Mouse (Mus musculus) midbrain, embryonic 11.5 days (tissue): ENCODE data around the gene Vasn. TPM values are rescaled to one million over a fixed set of nuclear protein-coding genes. Genes with fewer than 3 reads are reported as not detected.

Experiments
- ATAC-seq: fragments of 200-750 bp; cut with Nextera tagmentation; 2 replicates; pipeline ENCODE4 v1.8.0; 2017; ENCODE audit warnings: moderate TSS enrichment, moderate library complexity; ENCODE audit not compliant: low FRiP score
- DNase-seq: peaks from one replicate; pipeline ENCODE4 v3.0.0; 2015; ENCODE audit warnings: low spot score; ENCODE audit errors: missing footprints
- H3K27ac ChIP-seq: fragments of 300-500 bp; sonication (generic); 2 replicates; pipeline ENCODE4 v1.5.1; 2014; ENCODE audit warnings: low read depth, low read length
- H3K27me3 ChIP-seq: fragments of 300-500 bp; sonication (generic); 2 replicates; pipeline ENCODE4 v1.6.1; 2014; ENCODE audit warnings: mild to moderate bottlenecking, low read length, moderate library complexity, mixed read lengths; ENCODE audit not compliant: control insufficient read depth, insufficient read depth
- H3K36me3 ChIP-seq: fragments of 300-500 bp; sonication (generic); 2 replicates; pipeline ENCODE4 v1.6.1; 2014; ENCODE audit warnings: mild to moderate bottlenecking, low read length, moderate library complexity, mixed read lengths; ENCODE audit not compliant: control insufficient read depth, insufficient read depth
- H3K4me1 ChIP-seq: fragments of 300-500 bp; sonication (generic); 2 replicates; pipeline ENCODE4 v1.6.1; 2014; ENCODE audit warnings: low read length; ENCODE audit not compliant: control insufficient read depth, insufficient read depth
- H3K4me2 ChIP-seq: fragments of 300-500 bp; sonication (generic); 2 replicates; pipeline ENCODE4 v1.6.1; 2014; ENCODE audit warnings: mild to moderate bottlenecking, moderate library complexity
- H3K4me3 ChIP-seq: fragments of 300-500 bp; sonication (generic); 2 replicates; pipeline ENCODE4 v1.5.1; 2014; ENCODE audit warnings: low read depth, low read length
- H3K9ac ChIP-seq: fragments of 300-500 bp; sonication (generic); 2 replicates; pipeline ENCODE4 v1.6.1; 2014; ENCODE audit warnings: low read length
- H3K9me3 ChIP-seq: fragments of 300-500 bp; sonication (generic); 2 replicates; pipeline ENCODE4 v1.6.1; 2016; ENCODE audit warnings: low read length; ENCODE audit not compliant: control insufficient read depth
- WGBS: fragments of 180-500 bp; shearing (Covaris S2); extraction: QIAGEN DNeasy Blood & Tissue Kit; methylation state at CpG from one replicate; pipeline ENCODE4 v1.1.7; 2014; 5-methylcytosine and 5-hydroxymethylcytosine counted together
- polyA plus RNA-seq: library from polyadenylated mRNA; unstranded; fragments of >200 nt; fragmentation: Nextera tagmentation; extraction: Ambion mirVana; gene quantifications from 2 replicates; pipeline ENCODE4 v1.2.1, GENCODE M21; 2014

Gene Vasn
- polyA plus RNA-seq, 1 experiment from 2014 or later = 7.0 TPM

- Histone ChIP-seq H3K36me3 (peaks cover 4% of the 10 kb centered on the region; the same call in 1 of the 2 replicates), H3K27me3 (no peaks in the 10 kb centered on the region), H3K4me2 (no peak overlapping the region), H3K9ac (peak overlapping the region; percentile 16; the same call in 1 of the 2 replicates), H3K4me3 (no peak overlapping the region), H3K4me1 (peaks cover 56% of the 10 kb centered on the region), H3K27ac (peak overlapping the region; percentile 47), H3K9me3 (no peaks in the 10 kb centered on the region)
- WGBS = 44% methylated on average over 12 of the region's 13 CpGs
- no peak for DNase-seq
- ATAC-seq = peak; percentile 19; the same call in 1 of the 2 replicates
Measured at GRCm38 (mm10) chr16:4605514-4606131, 34.1 kb upstream of the Vasn start.

DNA sequence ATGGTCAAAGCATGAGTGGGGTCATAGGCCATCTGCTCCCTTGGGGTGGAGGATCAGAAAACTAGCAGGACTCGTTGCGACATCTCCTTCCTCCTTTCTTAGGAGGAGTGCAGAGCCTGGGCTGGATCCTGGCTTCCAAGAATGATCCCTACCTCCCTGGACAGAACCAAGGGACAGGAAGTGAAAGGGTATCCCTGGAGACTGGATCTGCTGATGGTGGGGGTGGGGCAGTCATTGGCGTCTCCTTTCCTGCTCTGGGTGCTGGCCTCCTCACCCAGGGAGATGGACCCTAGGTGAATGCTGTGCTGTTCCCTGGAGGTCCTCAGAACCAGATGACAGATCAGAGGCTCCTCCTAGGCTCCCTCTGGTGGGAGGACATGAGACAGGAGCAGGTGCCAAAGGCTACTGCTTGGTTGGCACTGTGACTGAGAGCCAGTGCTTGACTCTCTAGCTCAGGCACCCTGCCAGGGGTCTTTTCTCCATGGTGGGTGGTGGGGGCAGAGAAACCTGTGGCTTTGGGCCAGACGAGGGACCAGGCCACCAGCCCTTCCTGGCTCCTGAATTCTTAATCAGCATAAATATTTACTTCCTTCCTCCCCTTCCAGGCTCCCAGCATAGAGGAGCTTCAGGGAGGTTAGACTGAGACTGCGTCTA, 33.2 kb upstream of the Vasn start:
- H3K36me3 ChIP-seq = peaks cover 6% of the 10 kb centered on the region
- H3K4me3 ChIP-seq = no peak overlapping the region
- WGBS = 40% methylated on average over 5 of the region's 5 CpGs
- H3K9me3 ChIP-seq = no peaks in the 10 kb centered on the region
- H3K9ac ChIP-seq = no peak overlapping the region
- peaks cover 48% of the 10 kb centered on the region for H3K4me1 ChIP-seq
- ATAC-seq = peak; percentile 19; the same call in 1 of the 2 replicates
- H3K27me3 ChIP-seq = no peaks in the 10 kb centered on the region
- DNase-seq = peak; percentile 76
- no peak overlapping the region for H3K27ac ChIP-seq
- H3K4me2 ChIP-seq = no peak overlapping the region

GRCm38 (mm10) chr16:4607818-4608531, 31.8 kb upstream of the Vasn start:
- ATAC-seq (0 out of 2 replicates have a peak, but pooled peaks have one; percentile 46), DNase-seq (peak; percentile 95)
- H3K9ac ChIP-seq = no peak overlapping the region; the same call in 1 of the 2 replicates
- WGBS = 61% methylated on average over 9 of the region's 9 CpGs
- no peak overlapping the region for H3K4me3 ChIP-seq
- no peak overlapping the region for H3K4me2 ChIP-seq
- no peak overlapping the region for H3K27ac ChIP-seq
- peaks cover 36% of the 10 kb centered on the region for H3K4me1 ChIP-seq
- H3K9me3 ChIP-seq = no peaks in the 10 kb centered on the region
- peaks cover 11% of the 10 kb centered on the region for H3K36me3 ChIP-seq
- H3K27me3 ChIP-seq = no peaks in the 10 kb centered on the region

- H3K4me1 ChIP-seq = peaks cover 30% of the 10 kb centered on the region
- WGBS = 89% methylated on average over 19 of the region's 19 CpGs
- no peak; the same call in 1 of the 2 replicates for ATAC-seq
Measured at GRCm38 (mm10) chr16:4608532-4609059, 31.1 kb upstream of the Vasn start.

DNA sequence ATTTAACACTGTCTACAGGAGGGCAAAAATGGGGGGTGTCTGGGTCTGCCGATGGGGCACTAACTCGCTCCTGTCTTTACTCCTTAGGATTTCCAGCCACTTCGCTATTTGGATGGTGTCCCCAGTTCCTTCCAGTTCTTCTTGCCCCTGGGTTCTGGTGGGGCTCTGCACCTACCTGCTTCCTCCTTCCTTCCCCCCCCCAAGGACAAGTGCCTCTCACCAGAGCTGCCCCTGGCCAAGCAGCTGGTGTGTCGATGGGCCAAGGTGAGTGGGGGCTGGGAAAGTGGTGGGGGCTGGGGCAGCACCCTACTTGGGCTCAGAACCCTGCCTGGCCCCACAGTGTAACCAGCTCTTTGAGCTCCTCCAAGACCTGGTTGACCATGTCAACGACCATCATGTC, 28.5 kb upstream of the Vasn start:
- Histone ChIP-seq H3K36me3 (peaks cover 19% of the 10 kb centered on the region), H3K4me2 (no peak overlapping the region), H3K9me3 (no peaks in the 10 kb centered on the region), H3K4me1 (peaks cover 7% of the 10 kb centered on the region), H3K27ac (no peak overlapping the region), H3K4me3 (no peak overlapping the region), H3K9ac (no peak overlapping the region), H3K27me3 (no peaks in the 10 kb centered on the region)
- WGBS = 87% methylated on average over 5 of the region's 5 CpGs
- DNase-seq = no peak
- no peak for ATAC-seq

More at GRCm38 (mm10) chr16:4608532-4609059, 31.1 kb upstream of the Vasn start:
- Histone ChIP-seq H3K27me3 (no peaks in the 10 kb centered on the region), H3K9me3 (no peaks in the 10 kb centered on the region), H3K4me3 (no peak overlapping the region), H3K9ac (no peak overlapping the region), H3K27ac (no peak overlapping the region), H3K4me2 (no peak overlapping the region), H3K36me3 (peaks cover 17% of the 10 kb centered on the region)
- no peak for DNase-seq

DNA sequence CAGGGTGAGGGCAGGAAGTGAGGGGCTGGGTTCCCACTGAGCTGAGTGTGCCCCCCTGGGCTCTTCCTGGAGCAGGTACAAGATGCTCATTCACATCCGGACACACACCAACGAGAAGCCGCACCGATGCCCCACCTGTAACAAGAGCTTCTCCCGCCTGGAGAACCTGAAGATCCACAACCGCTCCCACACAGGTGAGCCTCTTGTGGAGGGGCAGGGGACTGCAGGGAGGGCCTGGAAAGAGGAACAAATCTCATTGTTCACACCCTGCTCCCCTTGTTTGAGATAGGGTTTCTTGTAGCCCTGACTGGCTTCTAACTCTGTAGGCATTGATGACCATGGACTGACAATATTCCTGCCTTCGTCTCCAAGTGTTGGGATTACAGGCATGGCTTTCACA, 28.1 kb upstream of the Vasn start:
- DNase-seq (no peak), ATAC-seq (no peak)
- H3K27me3 ChIP-seq = no peaks in the 10 kb centered on the region
- no peaks in the 10 kb centered on the region for H3K9me3 ChIP-seq
- H3K36me3 ChIP-seq = peaks cover 19% of the 10 kb centered on the region
- H3K4me1 ChIP-seq = peaks cover 3% of the 10 kb centered on the region; the same call in 1 of the 2 replicates
- 98% methylated on average over 7 of the region's 7 CpGs for WGBS
- H3K4me2 ChIP-seq = no peak overlapping the region
- H3K9ac ChIP-seq = no peak overlapping the region
- H3K4me3 ChIP-seq = no peak overlapping the region
- no peak overlapping the region for H3K27ac ChIP-seq

GRCm38 (mm10) chr16:4613736-4614135, 26.0 kb upstream of the Vasn start:
- Histone ChIP-seq H3K36me3 (peaks cover 21% of the 10 kb centered on the region), H3K9ac (no peak overlapping the region), H3K4me2 (no peak overlapping the region), H3K27me3 (no peaks in the 10 kb centered on the region), H3K4me3 (no peak overlapping the region), H3K27ac (no peak overlapping the region), H3K4me1 (no peaks in the 10 kb centered on the region), H3K9me3 (no peaks in the 10 kb centered on the region)
- ATAC-seq (no peak), DNase-seq (no peak)
- WGBS = 93% methylated on average over 9 of the region's 9 CpGs

- DNase-seq = no peak
- Histone ChIP-seq H3K27ac (no peak overlapping the region), H3K27me3 (no peaks in the 10 kb centered on the region), H3K4me3 (no peak overlapping the region), H3K4me2 (no peak overlapping the region), H3K9me3 (no peaks in the 10 kb centered on the region), H3K36me3 (peaks cover 20% of the 10 kb centered on the region), H3K4me1 (no peaks in the 10 kb centered on the region), H3K9ac (no peak overlapping the region)
- WGBS = 89% methylated on average over 3 of the region's 3 CpGs
- ATAC-seq = no peak
Measured at GRCm38 (mm10) chr16:4614639-4615038, 25.1 kb upstream of the Vasn start.

DNA sequence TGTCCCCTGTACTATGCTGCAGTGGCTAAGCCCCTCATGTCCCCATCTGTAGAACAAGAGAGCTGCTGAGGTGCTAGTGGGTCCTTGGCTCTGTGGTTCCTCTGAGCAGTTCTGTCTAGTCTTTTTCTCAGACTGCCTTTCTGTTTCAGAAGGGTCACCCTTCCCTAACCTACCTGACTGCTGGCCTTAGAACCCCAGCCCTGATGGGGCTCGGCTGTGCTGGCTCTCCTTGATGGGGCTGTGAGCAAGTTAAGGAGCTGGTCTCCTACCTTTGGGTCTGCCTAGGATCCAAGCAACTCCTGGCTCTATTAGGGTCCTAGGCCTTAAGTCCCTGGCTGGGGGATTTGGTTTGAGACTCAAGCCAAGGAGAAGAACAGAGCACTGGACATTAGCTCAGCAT, 24.4 kb upstream of the Vasn start:
- Histone ChIP-seq H3K9me3 (no peaks in the 10 kb centered on the region), H3K4me2 (no peak overlapping the region), H3K27me3 (no peaks in the 10 kb centered on the region), H3K27ac (no peak overlapping the region), H3K4me3 (no peak overlapping the region), H3K9ac (no peak overlapping the region), H3K4me1 (no peaks in the 10 kb centered on the region), H3K36me3 (peaks cover 18% of the 10 kb centered on the region)
- ATAC-seq = no peak
- no peak for DNase-seq
- 87% methylated on average over 1 of the region's 1 CpGs for WGBS
